Mouse (Mus musculus): Measurements from ENCODE around the gene Pax8.

Pax8 gene

DNA sequence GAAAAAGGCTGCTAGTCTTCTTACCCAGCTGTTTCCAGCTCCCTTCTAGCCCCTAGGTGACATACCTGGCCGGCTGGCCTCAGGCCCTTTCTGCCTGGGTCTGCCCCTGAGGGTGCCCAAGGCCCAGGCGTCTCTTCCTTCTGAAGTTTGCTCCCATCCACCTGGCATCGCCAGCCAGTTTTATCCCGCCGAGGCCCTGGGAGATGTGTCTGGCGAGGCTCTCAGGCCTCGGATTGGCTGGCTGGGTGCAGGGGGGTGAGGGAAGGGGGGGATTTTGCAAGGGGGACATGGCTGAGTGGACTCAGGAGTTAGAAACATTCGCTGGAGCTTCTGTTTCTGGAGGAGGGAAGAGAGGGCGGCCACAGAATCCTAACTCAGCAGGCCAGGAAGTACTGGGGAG lies at the start of gene Pax8:
Pax8 (minus strand) TSS at position 180 of the 400 bp plus-strand sequence.
- no peak for DNase-seq (ENCODE audit: low spot score)

DNA sequence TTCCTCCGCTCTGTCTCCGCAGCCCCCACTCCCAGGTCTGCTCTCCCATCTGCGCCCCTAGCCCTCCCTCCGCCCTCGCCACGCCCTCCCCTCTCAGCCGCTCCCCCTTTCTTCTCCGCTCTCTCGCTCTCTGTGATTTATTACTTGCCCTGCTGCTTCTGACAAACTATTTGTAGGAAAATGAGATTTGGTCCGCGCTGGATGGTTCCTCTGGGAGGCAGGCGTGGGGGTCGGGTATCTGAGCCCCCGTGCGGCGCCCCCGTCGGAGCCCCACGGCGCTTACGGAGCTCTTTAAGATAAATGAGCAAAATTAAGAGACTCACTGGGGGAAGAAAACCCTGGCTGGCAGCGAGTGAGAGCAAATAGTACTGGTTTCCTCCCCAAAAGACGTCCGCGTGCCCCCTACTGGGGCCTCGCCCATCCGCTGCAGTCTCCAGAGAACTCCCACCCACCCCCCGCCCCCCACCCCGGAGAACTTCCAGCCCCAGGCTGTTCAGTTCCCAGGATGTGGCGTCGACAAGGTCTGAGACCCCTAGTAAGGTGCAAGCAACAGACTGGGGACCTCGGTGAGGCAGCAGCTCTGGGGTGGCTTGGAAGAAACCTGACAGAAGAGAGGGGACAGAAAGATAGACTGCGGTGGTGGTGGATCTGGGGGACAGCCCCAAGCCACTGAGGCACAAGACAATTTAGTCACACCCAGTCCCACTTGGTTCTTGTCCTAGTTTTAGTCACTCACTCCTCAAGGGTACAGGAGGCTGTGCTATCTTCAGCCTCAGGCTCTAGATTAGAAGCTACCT lies 46.2 kb upstream of the Pax8 start:
- no peak for DNase-seq (ENCODE audit: low spot score)

- no peak for DNase-seq (ENCODE audit: low spot score)
Observed at GRCm38 (mm10) chr2:24520576-24521272, 45.3 kb upstream of the Pax8 start.

GRCm38 (mm10) chr2:24516946-24517345 lies 41.5 kb upstream of the Pax8 start:
- DNase-seq (ENCODE audit: low spot score) = no peak

GRCm38 (mm10) chr2:24507359-24507758 lies 32.0 kb upstream of the Pax8 start:
- no peak for DNase-seq (ENCODE audit: low spot score)

DNA sequence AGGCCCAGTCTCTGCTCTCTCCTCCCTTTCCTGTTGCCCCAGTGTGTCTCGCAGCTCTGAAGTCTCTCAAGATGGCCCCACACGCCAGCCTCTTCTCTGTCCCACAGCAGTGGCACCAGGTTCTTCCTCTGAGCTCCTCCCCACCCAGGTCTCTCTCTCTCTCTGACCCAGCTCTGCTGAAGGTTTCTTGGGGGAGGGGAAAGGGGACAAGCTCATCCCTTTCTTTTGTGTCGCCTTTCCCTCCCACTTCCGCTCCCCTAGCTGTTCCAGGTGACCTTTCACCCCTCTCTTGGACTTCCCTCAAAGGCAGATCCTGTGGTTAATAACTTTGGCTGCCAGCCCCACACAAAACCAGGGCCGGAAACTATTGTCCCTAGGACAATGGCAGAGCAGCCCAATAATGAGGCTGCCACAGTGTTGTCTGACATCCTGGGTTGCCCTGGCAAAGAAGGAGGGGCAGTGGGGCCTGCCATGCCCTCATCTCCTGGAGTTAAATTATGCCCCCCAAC lies 27.6 kb upstream of the Pax8 start:
- peak; percentile 21 for DNase-seq (ENCODE audit: low spot score)

DNA sequence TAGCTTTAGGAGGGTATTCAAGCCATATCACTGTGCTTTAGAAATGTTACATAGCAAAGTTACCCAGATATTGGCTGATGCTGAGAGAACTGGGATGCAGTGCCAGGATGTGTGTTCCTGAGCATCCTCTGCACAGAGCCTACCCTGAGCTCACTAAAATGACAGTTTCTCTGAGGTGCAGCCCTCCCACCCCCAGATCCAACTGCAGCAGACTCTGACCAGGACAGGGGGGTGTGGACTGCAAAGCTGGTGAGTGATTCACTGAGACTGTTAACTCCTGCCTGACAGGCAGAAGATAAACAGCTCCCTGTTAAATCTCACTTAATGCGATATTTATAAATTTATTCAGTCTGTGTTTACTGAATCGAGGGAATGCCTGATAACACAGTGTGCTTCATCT lies 25.5 kb upstream of the Pax8 start:
- DNase-seq (ENCODE audit: low spot score) = no peak

GRCm38 (mm10) chr2:24490564-24490963 lies 15.2 kb upstream of the Pax8 start:
- DNase-seq (ENCODE audit: low spot score) = no peak

GRCm38 (mm10) chr2:24488660-24489059 lies 13.3 kb upstream of the Pax8 start:
- DNase-seq (ENCODE audit: low spot score) = no peak

DNA sequence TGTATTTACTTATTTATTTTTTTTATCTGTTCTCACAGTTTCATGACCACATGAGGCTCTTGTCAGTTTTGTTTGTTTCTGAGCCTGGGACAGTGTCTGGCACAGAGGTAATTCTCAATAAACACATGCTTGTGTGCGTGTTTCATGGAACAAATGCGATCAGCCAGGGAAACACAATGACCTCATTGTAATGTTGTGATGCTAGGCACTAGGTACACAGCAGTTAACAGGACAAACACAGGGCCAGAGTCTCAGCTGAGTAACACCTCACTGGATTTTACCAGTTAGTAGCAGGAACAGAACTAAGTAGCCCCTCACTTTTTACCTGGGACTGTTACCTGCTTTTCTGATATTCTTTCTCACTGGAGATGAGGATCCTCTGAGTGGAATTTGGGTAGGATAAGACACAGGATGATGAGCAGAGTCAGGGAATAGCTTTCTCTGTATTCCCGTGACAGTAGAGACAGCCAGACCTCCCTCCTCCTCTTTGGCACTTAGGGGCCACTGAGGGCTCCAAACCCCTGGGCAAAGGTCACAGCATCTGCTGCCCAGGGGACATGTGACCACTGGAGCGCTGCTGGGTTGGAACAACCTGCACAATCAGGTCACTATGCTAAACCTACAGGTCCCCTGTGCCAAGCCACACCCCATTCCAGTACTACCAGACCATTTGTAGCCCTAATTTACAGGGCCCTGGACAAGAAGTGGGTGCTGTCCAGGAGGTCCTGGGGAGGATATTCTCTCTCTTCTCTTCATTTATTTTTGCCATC lies 11.8 kb upstream of the Pax8 start:
- DNase-seq (ENCODE audit: low spot score) = no peak

GRCm38 (mm10) chr2:24485398-24485797 lies 10.0 kb upstream of the Pax8 start:
- no peak for DNase-seq (ENCODE audit: low spot score)

DNA sequence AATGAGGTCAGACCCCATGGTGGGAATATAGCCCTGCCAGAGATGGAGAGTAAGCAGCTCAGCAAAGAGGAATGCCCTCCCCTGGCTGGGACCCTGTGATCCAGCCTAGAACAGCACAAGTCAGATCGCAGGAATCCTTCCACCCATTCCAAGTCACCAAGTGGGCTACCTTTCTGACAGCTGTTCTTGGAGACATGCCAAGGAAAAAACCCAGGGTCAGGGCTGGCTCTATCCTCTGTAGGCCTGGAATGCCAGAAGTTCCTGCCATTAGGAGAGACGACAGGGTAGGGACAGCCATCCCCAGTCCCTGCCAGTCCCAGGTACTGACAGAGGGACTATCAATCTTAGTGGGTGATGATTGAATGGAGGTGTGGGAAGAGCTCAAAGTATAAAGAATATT lies 4.5 kb upstream of the Pax8 start:
- DNase-seq (ENCODE audit: low spot score) = no peak

- no peak for DNase-seq (ENCODE audit: low spot score)
Observed at GRCm38 (mm10) chr2:24479151-24479550, 3.8 kb upstream of the Pax8 start.

GRCm38 (mm10) chr2:24478611-24479010 lies 3.2 kb upstream of the Pax8 start:
- no peak for DNase-seq (ENCODE audit: low spot score)

DNA sequence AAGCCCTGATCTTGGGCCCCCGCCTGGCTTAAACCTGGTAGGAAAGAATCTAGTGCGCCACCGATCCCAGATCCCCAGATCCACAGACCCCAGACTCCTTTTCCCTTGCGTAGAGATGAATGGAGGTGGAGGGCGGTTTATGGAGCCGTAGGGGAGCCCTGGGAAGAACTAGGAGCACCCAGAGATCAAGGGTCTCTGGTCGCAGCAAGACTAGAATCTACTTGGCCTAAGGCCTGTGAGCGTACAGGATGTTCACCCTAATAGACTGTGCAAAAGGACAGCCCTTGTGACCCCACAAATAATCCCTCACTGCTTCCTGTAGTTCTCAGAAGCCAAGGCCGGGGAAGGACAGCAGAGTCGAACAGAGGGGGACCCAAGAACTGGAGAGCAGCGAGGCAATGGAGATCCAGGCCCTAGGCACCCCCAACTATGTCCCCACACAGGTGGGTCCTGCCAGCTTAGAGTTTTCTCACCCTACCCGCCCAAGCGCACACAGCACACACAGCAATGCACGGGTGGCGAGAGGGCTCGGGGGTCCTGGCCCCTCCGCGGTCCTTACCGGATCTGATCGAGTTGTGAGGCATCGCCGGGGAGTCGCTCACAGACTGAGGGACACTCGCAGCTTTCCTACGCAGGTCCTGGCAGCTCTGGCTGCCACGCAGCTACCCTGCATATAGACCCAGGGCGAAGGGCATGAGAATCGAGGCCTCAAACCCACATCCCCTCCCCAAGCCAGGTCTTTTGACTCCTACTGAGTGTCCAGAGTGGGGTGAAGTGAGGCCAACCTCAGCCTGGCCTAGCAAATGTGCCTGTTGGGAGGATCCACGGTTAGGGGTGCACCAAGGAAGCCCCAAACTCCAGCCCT lies 653 bp downstream of the Pax8 start:
- DNase-seq (ENCODE audit: low spot score) = no peak

DNA sequence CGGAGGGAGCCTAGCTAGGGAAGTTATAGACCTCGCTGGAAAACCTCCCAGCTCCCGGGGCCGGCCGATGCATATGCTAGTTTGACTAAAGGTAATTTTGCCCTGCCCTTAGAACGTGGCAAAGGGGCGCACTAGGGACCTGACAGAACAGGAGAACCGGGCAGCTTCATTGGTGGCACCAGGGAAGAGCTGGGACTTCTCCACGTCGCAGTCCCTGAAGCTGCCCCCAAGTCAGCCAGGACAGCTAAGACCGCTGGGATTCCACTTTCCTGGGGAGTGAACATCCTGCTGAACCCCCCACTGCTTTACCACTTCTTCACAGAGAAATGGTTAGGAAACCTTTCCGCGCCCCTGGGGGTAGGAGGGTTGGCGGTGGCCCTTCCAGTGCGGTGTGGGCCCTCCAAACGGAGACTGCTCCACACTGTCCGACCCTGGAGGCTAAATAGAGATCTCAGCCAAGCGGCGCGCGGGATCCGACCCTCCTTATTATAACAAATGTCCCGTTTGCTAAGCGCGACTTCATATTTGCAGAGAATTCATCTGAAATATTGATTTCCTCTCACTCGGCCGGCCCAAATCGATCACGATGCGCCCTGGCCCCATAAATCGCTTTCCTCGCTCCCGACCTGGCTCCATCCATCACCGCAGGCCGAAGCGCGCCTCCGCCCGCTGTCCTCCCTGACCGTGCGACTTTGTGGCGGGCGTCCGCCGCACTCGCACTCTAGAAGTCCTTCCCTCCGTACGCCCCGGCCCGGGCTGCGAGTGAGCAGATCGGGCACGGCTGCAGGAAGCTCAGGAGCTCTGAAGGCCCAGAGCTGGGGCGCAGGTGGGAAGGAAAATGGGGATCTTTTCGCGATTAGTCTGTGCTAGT lies 1.5 kb downstream of the Pax8 start:
- no peak for DNase-seq (ENCODE audit: low spot score)

- DNase-seq (ENCODE audit: low spot score) = no peak
Observed at GRCm38 (mm10) chr2:24472677-24473076, 2.7 kb downstream of the Pax8 start.

DNA sequence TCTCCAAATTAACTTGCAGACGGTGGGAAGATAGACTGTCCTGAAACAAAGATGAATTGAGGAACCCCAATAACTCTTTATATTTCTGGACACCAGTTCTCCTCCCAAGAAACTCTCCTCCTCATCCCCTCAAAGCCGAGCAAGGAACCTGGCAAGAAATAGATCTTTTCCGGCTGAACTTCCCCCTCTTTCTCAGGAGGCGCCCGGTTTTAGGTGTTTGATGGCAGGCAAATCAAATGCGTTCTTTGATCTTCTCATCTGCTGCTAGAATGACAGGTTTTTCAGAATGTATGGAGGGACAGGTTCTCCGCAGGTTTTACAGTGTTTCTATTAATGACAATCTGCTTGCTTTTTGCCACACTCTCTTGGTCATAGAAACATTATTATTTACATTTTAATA lies 3.3 kb downstream of the Pax8 start:
- DNase-seq (ENCODE audit: low spot score) = no peak

- no peak for DNase-seq (ENCODE audit: low spot score)
Observed at GRCm38 (mm10) chr2:24469102-24469501, 6.3 kb downstream of the Pax8 start.

GRCm38 (mm10) chr2:24468430-24468829 lies 7.0 kb downstream of the Pax8 start:
- DNase-seq (ENCODE audit: low spot score) = no peak

GRCm38 (mm10) chr2:24467156-24467555 lies 8.2 kb downstream of the Pax8 start:
- no peak for DNase-seq (ENCODE audit: low spot score)

Data from adipocyte (in vitro differentiated cells).